Mouse (Mus musculus) myocyte (in vitro differentiated cells): ENCODE measurements at regions not wholly inside any gene's neighbourhood (a gene's known extent, or its start where the extent isn't known, plus 50 kb on each side); places are given as distances from the start of the nearest gene placed in this dataset.

Source experiments
- CEBPB ChIP-seq: IDR thresholded peaks from 2 replicates; pipeline ENCODE4 v1.6.1; 2011; ENCODE audit warnings: mild to moderate bottlenecking, moderate library complexity; ENCODE audit not compliant: poor library complexity, insufficient read depth, severe bottlenecking
- E2F4 ChIP-seq: IDR thresholded peaks from one replicate; pipeline ENCODE4 v1.6.1; 2011; ENCODE audit warnings: mild to moderate bottlenecking, control low read depth, moderate library complexity; ENCODE audit not compliant: insufficient read depth
- MAX ChIP-seq: IDR thresholded peaks from one replicate; pipeline ENCODE4 v1.6.1; 2011; ENCODE audit warnings: low read depth, mild to moderate bottlenecking, control low read depth
- MYOG ChIP-seq, 3 experiments: IDR thresholded peaks; one replicate each; pipeline ENCODE4 v1.6.1; 2011; ENCODE audit warnings: control low read depth in 2 of 3, low read depth in 2 of 3, mild to moderate bottlenecking in 2 of 3; ENCODE audit not compliant: insufficient read length in 2 of 3, control insufficient read depth in 1 of 3, insufficient read depth in 1 of 3
- POLR2A ChIP-seq: IDR thresholded peaks from one replicate; pipeline ENCODE4 v1.6.1; 2011; ENCODE audit warnings: low read depth, mild to moderate bottlenecking, control low read depth, moderate library complexity; ENCODE audit not compliant: insufficient read length
- TCF12 ChIP-seq: IDR thresholded peaks from one replicate; pipeline ENCODE4 v1.6.1; 2011; ENCODE audit warnings: mild to moderate bottlenecking, control low read depth; ENCODE audit not compliant: poor library complexity, insufficient read depth, severe bottlenecking
- USF1 ChIP-seq: IDR thresholded peaks from one replicate; pipeline ENCODE4 v1.6.1; 2011; ENCODE audit warnings: low read depth, mild to moderate bottlenecking, control low read depth, moderate library complexity

GRCm38 (mm10) chr12:107148451-107148850, 340.0 kb upstream of the 3110018I06Rik start:
- TF ChIP-seq E2F4 (no peak), USF1 (no peak), POLR2A (no peak), MYOG (IDR thresholded peaks at IDR 0.05; ENCODE audit: control insufficient read depth in 1 of 3, insufficient read depth in 1 of 3, insufficient read length in 2 of 3, low read depth in 2 of 3) (no peak), MAX (no peak), TCF12 (no peak), CEBPB (no peak)
